ENCODE assay signal across 9 mouse cellular contexts in genomic region chr2:122235425-122235824, GRCm38 (mm10). TPM values are rescaled to one million over a fixed set of nuclear protein-coding genes. Genes with fewer than 3 reads are reported as not detected.
DNase-seq lines count a peak whose midpoint lies in the region; ATAC-seq lines count a peak whose summit lies in the region.
"Had no signal": no experiment of that assay in that cellular context is flagged by ENCODE, and none has a peak within 500 bp of the region (broad histone marks: within the 10 kb centered on the region; RNA-seq: fewer than 3 reads in every experiment).

No protein-coding gene starts in this region.

- peaks cover 14% of the 10 kb centered on the region for H3K4me1 ChIP-seq in forebrain, embryonic 10.5 days
- peaks cover 6% of the 10 kb centered on the region; the same call in 1 of the 2 replicates for H3K4me1 ChIP-seq in midbrain, embryonic 11.5 days (ENCODE audit: control insufficient read depth, insufficient read depth, low read length)

- WGBS in forebrain, embryonic 10.5 days = 81% methylated on average over 2 of the region's 2 CpGs
- WGBS in midbrain, embryonic 11.5 days = 78% methylated on average over 2 of the region's 2 CpGs

- H3K27me3 ChIP-seq in forebrain, embryonic 10.5 days (ENCODE audit: poor library complexity, severe bottlenecking) = peaks cover 14% of the 10 kb centered on the region
- H3K27me3 ChIP-seq in midbrain, embryonic 11.5 days (ENCODE audit: control insufficient read depth, insufficient read depth, low read length) = no peaks in the 10 kb centered on the region; the same call in 1 of the 2 replicates

- no peak overlapping the region for H3K27ac ChIP-seq in forebrain, embryonic 10.5 days
- no peak overlapping the region for H3K27ac ChIP-seq in midbrain, embryonic 11.5 days (ENCODE audit: low read depth, low read length)

- no peaks in the 10 kb centered on the region for H3K36me3 ChIP-seq in forebrain, embryonic 10.5 days (replicated peaks)
- H3K36me3 ChIP-seq in midbrain, embryonic 11.5 days (ENCODE audit: control insufficient read depth, insufficient read depth, low read length) = no peaks in the 10 kb centered on the region

- intact Hi-C loops in heart, postnatal 25 days (cut with DNase I) = no loop called here

- no peak for ATAC-seq in midbrain, embryonic 11.5 days (ENCODE audit: low FRiP score)

- peak; percentile 20 to 40 for DNase-seq in heart, adult 18-20 months
- no peak for DNase-seq in heart, postnatal 25 days (ENCODE audit: low spot score)
- no peak for DNase-seq in forebrain, embryonic 10.5 days (ENCODE audit: extremely low spot score, low spot score)
- DNase-seq in kidney, adult 8-10 months = peak; percentile 84 to 87
- no peak for DNase-seq in midbrain, embryonic 11.5 days (ENCODE audit: low spot score, missing footprints)
- DNase-seq in ovary, postnatal 14 days (ENCODE audit: low spot score) = no peak
- no peak for DNase-seq in urinary bladder, postnatal 10 days (ENCODE audit: low spot score)
- DNase-seq in left cerebral cortex, adult 18-20 months (ENCODE audit: low spot score in 2 of 2) = no peak

- peak overlapping the region; percentile 58 for H3K9ac ChIP-seq in midbrain, embryonic 11.5 days (ENCODE audit: low read length)

- peak overlapping the region; percentile 86 for H3K4me2 ChIP-seq in midbrain, embryonic 11.5 days

- H3K9me3 ChIP-seq in forebrain, embryonic 10.5 days = no peaks in the 10 kb centered on the region
- H3K9me3 ChIP-seq in midbrain, embryonic 11.5 days (ENCODE audit: control insufficient read depth, low read length) = no peaks in the 10 kb centered on the region

- peak overlapping the region; percentile 66 for H3K4me3 ChIP-seq in forebrain, embryonic 10.5 days
- H3K4me3 ChIP-seq in midbrain, embryonic 11.5 days (ENCODE audit: low read depth, low read length) = peak overlapping the region; percentile 48

RNA-seq across cellular contexts. Expression of gene Sord, which starts 0.9 kb away (rescaled TPM):
- total RNA-seq in heart, adult 18-20 months (2021) = 100 to 1,000 TPM; 206 to 214 TPM
- 100 to 1,000 TPM; 120 to 128 TPM for total RNA-seq in heart, postnatal 25 days (2021)
- polyA plus RNA-seq in forebrain, embryonic 10.5 days (2016; fragmentation: Nextera tagmentation; extraction: Ambion mirVana) = 30.7 and 30.9 TPM in 2 replicates
- polyA plus RNA-seq in midbrain, embryonic 11.5 days (2014; fragmentation: Nextera tagmentation; extraction: Ambion mirVana) = 34.2 and 38.1 TPM in 2 replicates
- total RNA-seq in left cerebral cortex, adult 18-20 months (2021) = 10 to 100 TPM; 19.4 to 20.4 TPM

RNA-seq across cellular contexts. Expression of gene Terb2, which starts 49.4 kb away (rescaled TPM):
- not detected for total RNA-seq in heart, adult 18-20 months (2021)
- total RNA-seq in heart, postnatal 25 days (2021) = not detected
- not detected in 2 replicates for polyA plus RNA-seq in forebrain, embryonic 10.5 days (2016; fragmentation: Nextera tagmentation; extraction: Ambion mirVana)
- polyA plus RNA-seq in midbrain, embryonic 11.5 days (2014; fragmentation: Nextera tagmentation; extraction: Ambion mirVana) = not detected in 2 replicates
- not detected for total RNA-seq in left cerebral cortex, adult 18-20 months (2021)
- total RNA-seq: hematopoietic stem cell, adult 5-6 weeks had no signal

RNA-seq across cellular contexts. Expression of gene Patl2, which starts 49.4 kb away (rescaled TPM):
- total RNA-seq in heart, adult 18-20 months (2021) = not detected
- not detected for total RNA-seq in heart, postnatal 25 days (2021)
- polyA plus RNA-seq in forebrain, embryonic 10.5 days (2016; fragmentation: Nextera tagmentation; extraction: Ambion mirVana) = not detected in 2 replicates
- not detected in 2 replicates for polyA plus RNA-seq in midbrain, embryonic 11.5 days (2014; fragmentation: Nextera tagmentation; extraction: Ambion mirVana)
- total RNA-seq in left cerebral cortex, adult 18-20 months (2021) = under 1 TPM in 1 of 2 experiments, not detected in 1; 0.14 TPM
- total RNA-seq: hematopoietic stem cell, adult 5-6 weeks had no signal

Comparison
In these comparisons a context has a peak if more than half of its experiments do, and no peak if none do; other contexts are left out.
1. DNase-seq: peak in heart, adult 18-20 months (2 of 2) and kidney, adult 8-10 months (2 of 2); none in heart, postnatal 25 days (single experiment), forebrain, embryonic 10.5 days (single experiment), midbrain, embryonic 11.5 days (single experiment), ovary, postnatal 14 days (single experiment), urinary bladder, postnatal 10 days (single experiment) and left cerebral cortex, adult 18-20 months (0 of 2).
2. RNA of gene Sord, which starts 0.9 kb away (total RNA-seq): 206 to 214 TPM in heart, adult 18-20 months and 120 to 128 TPM in heart, postnatal 25 days; 19.4 to 20.4 TPM in left cerebral cortex, adult 18-20 months; every median in the first group is over 4 times any median in the second.